Mouse (Mus musculus) liver (tissue): ENCODE data around the gene Dkc1.

Experiments
- DNase-seq: peaks from one replicate; pipeline ENCODE4 v3.0.0-alpha.2; 2020; ENCODE audit warnings: mixed read lengths

Gene Dkc1

GRCm38 (mm10) chrX:75143124-75143555, 47.5 kb downstream of the Dkc1 start:
- DNase-seq: peak; percentile 66

GRCm38 (mm10) chrX:75148414-75148813, 52.8 kb downstream of the Dkc1 start:
- no peak for DNase-seq

DNA sequence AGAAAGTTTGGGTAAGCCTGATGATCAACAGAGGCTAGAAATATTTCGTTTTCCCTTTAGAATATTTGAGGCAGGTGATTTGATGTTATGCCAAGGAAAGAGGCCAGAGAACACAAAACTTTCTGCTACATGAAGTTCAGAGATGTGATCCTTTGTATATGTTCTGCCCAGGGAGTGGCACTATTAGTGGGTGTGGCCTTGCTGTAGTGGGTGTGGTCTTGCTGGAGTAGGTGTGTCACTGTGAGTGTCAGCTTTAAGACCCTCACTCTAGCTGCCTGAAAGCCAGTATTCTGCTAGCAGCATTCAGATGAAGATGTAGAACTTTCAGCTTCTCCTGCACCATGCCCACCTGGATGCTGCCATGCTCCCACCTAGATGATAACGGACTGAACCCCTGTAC, 54.6 kb downstream of the Dkc1 start:
- DNase-seq: peak; percentile 51

DNA sequence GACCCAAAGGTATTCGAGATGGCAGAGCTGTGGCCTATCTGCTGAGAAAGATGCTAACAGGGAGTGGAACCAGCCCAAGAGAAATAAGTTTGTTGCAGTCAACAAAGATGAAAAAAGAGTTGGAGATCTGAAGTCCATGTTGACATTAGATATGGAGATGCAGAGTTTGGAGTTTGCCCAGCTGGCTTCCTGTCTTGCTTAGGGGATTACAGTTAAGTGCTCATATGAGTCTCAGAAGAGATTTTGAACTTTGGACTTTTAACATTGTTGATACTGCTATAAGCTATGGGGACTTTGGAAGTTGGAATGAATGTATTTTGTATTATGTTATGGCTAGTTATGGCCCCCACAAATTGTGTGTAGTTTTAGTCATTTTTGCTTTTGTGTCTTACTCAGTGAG, 56.6 kb downstream of the Dkc1 start:
- no peak for DNase-seq

DNA sequence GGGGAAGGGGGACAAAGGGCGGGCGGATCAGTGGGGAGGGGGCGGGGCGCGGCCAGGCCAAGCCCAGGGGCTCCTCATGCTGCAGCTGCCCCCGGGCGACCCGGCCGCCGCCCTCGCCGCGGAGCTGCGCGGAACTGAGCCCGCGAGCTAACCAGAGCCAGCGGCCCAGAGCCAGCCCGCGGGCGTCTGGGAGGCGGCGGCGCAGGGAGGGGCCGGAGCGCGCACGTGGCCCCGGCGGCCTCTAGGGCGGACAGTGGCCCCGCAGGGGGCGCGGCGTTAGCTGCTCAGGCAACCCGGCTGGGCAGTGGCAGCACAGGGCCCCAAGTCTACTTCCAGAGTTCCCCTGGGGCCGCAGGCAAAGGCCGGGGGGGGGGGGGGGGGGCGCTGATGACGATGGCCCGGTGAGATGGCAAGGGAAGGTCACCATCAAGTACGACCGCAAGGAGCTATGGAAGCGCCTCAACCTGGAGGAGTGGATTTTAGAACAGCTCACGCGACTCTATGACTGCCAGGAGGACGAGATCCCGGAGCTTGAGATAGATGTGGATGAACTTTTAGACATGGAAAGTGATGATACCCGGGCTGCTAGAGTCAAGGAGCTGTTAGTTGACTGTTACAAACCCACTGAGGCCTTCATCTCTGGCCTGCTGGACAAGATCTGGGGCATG, 60.1 kb downstream of the Dkc1 start:
- DNase-seq: peak; percentile 76
